Mouse (Mus musculus): Measurements from ENCODE around the gene Il3. TPM values are rescaled to one million over a fixed set of nuclear protein-coding genes. Genes with fewer than 3 reads are reported as not detected.

The Il3 gene
- total RNA-seq, 2 experiments from 2014 or later, result not detected

DNA sequence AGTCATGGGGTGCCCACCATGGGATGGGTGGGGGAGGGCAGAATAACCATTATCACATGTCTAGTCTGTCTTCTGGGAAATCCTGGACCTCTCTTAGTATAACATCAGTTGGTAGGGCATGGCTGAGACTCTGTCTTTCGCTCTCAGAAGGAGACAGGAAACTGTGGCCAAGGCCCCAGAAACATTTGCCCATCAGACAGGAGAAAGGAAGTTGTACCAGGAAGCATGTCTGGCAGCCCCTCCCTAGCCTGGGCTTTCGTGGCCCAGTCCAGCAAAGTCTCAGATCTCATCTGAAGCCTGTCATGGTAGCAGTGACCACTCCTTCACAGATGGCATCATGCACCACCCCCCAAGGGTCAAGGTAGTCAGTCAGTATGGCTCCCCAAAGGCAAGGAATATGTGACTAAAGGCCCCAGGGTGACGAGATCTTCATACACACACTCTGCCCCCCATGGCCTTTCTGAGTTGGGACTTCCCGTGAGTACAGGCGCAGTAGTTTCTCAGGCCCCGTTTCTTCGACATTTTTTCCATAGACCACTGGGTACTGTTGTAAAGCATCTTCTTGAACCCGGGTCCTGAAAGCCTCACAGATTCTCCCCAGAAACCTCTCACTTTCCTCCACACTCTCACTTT is 20.9 kb upstream of the Il3 start:
- intact Hi-C loops (cut with DNase I), result no loop called here
- no peak for DNase-seq

DNA sequence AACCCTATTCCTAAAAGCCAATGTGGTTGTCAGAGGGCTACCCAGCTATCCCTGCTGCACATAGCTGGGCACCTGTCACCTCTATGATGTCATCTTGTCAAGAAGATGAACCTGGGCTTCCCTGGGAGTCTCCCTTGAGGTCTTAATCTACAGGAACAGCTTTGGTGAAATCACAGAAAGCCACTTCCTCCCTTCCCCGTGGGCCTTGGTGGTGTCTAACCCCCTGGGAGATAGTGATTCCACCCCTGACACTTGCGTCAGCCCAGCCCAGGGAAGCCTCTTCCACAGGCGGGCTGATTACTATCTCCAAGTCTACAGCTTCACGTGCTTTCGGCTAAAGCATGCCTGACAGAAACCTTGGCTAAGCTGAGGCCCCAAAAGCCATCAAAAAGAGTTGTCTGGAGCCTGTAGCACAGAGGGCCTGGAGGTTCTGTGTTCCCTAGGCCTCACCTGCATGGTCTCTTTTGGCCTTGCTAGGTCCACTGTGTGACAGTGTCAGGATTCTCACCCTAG is 4.4 kb upstream of the Il3 start:
- intact Hi-C loops (cut with DNase I), result no loop called here
- DNase-seq, result no peak

DNA sequence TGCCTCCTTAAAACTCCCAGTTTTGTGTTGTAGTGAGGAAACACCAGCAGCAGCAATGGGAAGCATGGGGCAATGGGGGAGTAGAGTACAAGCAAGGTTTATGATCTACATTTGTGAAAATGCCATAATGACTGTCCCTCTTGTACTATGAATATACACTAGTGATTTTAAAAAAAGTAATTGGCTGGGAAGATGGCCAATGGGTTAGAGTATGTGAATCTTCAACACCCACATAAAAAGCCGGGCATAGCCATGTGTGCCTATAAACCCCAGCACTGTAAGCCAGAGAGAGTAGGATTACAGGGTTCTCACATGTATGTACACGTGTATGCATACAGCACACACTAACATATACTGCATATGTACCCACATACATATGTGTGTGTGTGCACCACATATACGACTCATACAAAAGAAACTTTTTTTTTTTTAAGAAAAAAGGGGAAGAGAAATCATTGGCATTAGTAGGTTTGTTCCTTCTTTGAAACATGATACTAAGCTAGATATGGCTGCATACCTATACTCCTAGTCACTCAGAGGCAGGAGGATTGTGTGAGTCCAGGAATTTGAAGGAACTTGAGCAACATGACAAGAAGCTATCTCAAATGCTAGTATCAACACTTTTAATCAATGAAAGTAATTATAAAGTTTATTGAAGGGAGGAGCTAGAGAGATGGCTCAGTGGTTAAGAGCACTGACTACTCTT is 2.3 kb upstream of the Il3 start:
- intact Hi-C loops (cut with DNase I), result no loop called here
- DNase-seq, result no peak

DNA sequence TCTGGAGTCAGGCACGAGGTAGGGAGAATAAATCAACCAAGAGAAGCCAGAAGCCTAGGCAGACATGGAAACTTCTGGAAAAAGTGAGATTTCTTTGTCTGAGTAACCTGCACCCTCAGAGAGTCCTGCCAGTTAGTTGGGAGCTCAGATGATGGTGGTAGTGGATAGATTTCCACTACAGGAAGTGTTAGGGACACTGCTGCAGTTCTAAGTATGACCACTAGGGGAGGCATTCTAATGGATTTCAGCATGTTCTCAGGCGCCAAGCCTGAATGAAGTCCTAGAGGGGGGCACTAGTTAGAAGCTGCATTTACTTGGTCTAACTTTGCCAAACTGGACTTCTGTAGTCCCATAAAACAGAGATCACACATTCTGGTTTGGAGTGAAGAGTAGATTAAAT is 2.5 kb downstream of the Il3 start:
- intact Hi-C loops (cut with DNase I), result loop anchor here (5.0 kb wide), 2 partner anchors 273 to 517 kb away; no protein-coding TSS in a partner anchor
- peak; percentile 50 to 77 for DNase-seq

DNA sequence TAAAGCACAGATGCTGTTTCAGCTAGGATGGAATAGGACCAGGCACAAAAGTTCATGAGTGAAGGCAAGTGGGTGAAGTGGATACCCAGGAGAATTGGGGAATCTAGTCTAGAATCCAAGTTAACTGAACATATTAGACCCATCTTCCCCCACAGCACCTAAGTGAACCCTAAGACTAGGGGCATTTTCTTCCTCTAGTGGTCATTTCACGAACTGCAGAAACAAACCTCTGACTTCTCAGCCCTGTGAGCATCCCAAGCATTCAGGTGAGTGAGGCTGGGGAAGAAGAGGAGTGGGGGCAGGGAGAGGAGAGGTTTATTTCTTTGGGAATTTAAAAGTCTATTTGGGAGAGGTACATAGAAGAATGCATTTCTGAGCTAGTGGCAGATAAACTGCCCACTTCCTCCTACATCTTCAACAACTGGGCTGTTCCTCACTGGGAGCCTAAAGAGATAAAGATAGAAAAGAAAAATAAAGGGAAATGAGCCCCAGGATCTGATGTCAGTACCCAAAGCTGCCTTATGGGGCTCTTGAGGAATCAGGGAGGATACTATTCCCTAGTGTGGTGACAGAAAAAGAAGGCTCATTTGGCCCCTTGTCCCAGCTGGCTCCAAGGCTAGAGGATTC is 3.6 kb downstream of the Il3 start:
- intact Hi-C loops (cut with DNase I), result loop anchor here (5.0 kb wide), 2 partner anchors 274 to 516 kb away; no protein-coding TSS in a partner anchor
- DNase-seq, result no peak

DNA sequence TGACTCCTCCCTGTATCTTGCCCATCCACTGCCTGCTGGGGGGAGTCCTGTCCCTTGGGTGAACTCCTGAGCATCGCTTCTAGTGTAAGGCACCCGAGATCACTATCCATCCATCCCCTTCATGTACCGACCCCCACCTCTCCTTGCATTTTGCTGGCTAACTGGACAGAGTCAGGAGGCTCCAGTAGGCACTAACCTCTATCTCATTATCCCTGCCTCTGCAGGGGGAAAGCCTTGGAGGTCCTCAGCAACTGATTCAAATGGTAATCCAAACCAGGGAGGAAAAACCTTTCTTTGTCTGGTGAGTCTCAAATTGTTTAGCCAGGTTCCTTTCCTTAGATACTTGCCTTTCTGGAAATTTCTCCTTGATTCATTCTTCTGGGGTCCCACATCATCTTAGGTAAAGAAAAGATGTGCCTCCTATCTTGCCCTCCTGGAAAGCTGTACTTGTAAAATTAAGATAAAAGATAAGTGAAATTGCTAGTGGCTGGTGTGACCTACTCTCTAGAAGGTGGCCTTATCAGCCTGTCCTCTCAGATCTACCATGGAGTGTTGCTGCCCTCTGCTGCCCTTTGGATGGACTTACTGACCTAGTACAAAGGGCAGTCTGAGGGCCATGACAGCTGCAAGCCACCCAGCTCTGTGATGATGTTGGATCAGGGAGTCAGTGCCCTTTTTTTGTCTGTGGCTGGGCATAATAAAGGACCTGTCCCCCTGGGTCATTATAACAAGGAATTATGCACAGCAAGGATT is 10.3 kb downstream of the Il3 start:
- intact Hi-C loops (cut with DNase I), result loop anchor here (1.0 to 5.0 kb wide), 4 partner anchors 111 to 324 kb away; no protein-coding TSS in a partner anchor
- DNase-seq, result peak; percentile 85 to 87

DNA sequence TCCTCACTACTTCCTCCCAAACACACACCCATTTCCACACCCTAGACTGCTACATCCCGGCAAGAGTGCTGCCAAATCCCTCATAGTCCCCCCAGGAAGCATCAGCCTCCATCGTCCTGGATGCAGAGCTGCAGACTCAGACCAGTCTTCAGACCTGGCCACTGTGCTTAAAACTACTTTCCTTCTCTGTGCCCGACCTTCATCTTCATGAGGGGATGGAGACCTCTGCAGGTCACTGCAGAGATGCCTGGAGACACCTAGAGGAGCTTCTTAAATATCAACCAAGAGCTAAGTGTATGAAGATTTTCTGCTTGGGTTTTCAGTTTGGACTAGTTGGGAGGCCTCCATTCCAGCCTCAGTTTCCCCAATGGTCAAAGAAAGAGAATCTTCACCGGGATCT is 13.0 kb downstream of the Il3 start:
- intact Hi-C loops (cut with DNase I), result loop anchor here (2.0 kb wide), 1 partner anchor 199 kb away; no protein-coding TSS in a partner anchor
- DNase-seq, result peak; percentile 35 to 36

DNA sequence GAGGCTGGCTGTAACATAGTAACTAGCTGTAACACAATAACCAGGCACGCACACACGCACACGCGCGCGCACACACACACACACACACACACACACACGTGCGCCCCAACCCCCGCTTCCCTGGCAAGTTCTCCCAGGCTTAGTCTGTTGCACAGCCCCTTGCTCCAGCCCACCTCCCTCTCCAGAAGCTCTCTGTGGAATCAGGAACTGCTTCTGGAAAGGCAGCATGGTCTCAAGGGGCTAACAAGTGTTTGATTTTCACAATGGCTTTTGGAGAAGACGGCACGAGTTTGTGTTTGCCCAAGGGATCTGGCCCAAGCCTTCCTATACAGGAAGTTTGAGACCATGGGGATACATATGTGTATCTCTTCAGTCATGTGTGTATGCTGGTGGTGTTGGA is 16.5 kb downstream of the Il3 start:
- no peak for DNase-seq
- intact Hi-C loops (cut with DNase I), result no loop called here

DNA sequence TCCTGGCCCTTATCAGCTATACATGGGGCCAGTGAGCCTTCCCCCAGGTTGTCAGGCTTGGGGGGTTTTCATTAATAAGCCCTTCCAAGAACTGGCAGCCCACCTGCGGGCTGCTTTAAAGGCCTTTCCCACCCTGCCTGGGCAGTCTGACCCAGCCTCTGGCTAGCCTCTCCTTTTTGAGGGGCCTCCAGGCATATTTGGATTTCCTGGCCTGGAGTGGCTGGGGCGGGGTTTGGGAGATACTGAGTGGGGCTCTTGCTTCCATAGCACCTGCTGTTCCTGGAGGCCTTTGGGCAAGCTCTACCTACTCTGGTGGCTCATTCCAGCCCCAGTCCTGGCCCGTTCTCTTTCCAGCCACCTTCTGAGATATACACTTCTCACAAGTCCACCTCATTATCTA is 17.3 kb downstream of the Il3 start:
- no peak for DNase-seq
- intact Hi-C loops (cut with DNase I), result no loop called here

DNA sequence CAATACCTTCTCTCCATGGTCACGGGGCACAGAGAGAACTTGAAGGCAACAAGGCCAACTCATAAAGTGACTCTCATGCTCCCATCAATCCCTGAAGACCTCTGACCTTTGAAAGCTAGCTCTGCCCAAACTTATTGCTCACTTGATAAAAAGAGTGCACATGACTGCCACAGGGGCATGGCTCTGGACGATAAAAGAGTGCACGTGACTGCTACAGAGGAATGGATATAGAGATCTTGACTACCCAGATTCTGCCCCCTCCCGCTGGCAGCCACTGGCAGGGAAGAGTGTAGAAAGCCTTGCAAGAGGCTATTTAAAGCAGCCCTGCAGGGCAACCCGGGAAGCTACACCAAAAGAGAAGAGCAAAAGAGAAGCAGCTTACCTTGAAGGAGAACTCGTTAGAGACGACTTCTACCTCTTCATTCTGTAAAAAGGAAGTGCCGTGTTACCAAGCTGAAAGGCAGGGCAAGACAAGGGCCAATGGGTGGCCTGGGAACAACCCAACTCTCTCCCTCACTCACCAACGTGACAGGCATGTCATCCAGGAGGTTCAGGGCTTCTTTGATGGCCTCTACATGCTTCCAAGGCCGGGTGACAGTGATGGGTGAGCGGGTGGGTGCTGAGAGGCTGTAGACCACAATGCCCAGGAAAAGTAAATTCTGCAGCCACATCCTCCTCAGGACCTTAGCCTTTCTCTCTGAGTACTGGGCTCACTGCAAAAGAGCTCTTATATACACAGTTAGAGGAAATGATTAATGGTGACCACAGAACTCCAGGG is 17.9 kb downstream of the Il3 start, which contains the start of gene Csf2:
TSS of gene Csf2 (minus strand) at position 728 of the 778 bp plus-strand sequence.
- intact Hi-C loops (cut with DNase I), result no loop called here
- DNase-seq, result no peak

DNA sequence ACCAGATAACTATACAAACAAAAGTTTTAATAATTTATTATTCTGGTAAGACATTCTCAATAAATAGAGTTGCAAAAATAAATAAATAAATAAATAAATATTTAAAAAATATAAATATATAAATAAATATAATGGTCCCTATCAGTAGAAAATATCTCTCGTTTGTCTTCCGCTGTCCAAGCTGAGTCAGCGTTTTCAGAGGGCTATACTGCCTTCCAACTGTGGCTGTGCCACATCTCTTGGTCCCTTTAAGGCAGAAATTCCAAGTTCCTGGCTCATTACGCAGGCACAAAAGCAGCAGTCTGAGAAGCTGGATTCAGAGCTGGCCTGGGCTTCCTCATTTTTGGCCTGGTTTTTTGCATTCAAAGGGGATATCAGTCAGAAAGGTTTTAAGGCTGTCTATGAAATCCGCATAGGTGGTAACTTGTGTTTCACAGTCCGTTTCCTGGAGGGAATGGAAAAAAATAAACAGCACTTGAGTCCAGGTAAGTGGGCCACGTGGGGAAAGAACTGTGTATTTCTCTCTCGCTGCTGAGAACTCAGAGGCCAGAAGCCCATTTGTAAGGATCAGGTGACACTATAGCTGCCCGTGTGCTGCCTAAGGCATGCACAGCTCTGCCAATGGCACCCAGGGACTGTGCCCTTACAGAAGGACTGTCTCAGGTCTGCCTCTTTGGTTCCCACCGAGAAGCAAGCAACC is 19.7 kb downstream of the Il3 start:
- DNase-seq, result no peak
- intact Hi-C loops (cut with DNase I), result no loop called here

DNA sequence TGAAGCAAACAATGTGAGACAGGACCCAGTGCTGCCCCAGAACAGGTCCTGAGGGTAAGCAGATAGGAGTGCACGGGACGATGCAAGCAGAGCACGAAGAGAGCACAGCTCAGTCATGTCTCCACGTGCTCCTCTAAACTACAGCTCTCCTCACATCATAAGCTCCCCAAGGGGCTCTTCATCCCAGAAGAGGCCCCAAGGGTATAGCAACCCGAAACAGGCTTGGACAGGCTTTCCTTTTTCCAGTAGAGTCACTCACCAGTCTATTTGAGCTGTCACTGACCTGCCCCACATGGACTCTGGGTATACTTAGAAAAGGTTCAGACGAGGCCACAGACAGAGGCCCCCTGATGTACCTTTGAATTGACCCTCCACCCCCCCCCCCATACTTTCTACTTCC is 22.6 kb downstream of the Il3 start:
- DNase-seq, result no peak
- intact Hi-C loops (cut with DNase I), result no loop called here

DNA sequence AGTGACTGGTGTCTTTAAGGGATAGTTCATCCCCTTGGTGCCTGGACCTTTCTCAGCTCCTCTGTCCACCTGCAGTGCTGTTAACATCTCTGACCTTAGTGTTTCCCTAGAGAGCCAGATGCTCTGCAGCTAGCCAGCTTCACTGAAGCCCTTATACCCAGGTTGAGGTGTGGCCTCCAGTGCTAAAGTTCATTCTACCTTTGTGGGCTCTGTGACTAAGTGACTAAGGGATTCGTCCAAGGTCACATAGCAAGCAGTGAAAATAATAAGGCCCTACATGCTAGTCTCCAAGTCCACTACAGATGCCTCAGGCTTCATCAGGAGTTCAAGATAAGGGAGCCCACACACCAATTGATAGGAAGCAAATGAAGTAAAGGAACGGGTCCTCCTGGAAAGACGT is 24.6 kb downstream of the Il3 start:
- intact Hi-C loops (cut with DNase I), result no loop called here
- no peak for DNase-seq

DNA sequence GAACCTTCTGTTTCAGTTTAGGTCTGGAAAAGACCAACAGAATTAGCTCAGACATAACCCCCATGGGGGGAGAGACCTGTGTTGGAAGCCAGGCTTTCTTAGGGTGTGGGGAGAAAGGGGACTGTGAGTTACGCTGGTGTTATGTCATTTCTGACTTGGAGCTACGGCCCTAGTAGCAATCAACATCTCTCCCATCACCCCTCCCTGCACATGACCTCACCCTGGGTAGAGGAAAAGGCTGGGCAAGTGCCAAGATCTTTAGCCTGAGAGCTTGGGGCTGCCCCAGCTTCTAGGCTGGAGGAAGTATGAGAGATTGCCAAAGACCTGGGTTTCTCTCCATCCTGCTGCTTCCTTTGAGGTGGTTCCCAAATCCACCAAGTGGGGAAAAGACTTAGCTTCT is 30.1 kb downstream of the Il3 start:
- intact Hi-C loops (cut with DNase I), result no loop called here
- peak; percentile 63 to 71 for DNase-seq

DNA sequence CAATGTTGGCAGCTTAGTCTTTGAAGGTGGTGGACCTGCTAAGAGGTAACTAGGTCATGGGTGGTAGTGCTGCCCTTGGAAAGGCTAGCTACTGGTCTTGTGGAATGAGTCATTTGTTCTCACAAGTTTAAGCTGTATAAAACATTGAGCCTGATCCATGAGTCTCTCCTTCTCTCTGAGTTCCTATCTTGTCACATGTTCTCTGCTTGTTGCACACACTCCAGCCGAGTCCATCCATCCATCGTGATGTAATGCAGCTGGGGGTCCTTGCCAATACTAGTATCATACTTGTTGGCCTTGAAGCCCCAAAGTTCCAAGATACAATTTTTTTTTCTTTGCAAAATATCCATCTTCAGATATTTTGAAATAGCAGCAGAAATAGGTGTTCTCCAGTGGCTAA is 39.6 kb downstream of the Il3 start:
- intact Hi-C loops (cut with DNase I), result no loop called here
- no peak for DNase-seq

DNA sequence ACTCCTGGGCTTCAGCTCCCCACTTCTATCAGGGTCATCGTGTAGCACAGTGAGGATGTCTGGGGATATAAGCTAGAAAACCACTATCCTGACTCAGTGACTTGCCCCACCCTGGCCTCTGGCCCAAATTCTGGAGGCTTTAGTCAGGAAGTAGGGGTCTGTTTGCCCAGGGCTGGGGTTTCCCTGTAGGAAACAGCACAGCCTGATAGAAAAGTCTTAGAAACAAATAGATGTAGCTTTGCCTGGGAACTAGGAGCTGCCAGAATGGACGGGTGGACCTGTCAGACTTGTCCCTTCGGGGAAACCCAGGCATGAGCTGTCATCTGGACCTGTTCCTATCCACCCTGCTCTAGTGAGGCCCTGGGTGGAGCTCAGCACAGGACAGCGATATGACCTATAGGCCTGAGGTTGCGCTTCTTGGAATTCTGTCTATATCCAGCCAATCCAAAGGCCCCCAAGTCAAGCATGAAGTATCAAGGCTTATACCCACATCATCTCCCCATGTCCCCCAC is 42.5 kb downstream of the Il3 start:
- intact Hi-C loops (cut with DNase I), result no loop called here
- DNase-seq, result peak in 1 of 2 experiments; percentile 25

DNA sequence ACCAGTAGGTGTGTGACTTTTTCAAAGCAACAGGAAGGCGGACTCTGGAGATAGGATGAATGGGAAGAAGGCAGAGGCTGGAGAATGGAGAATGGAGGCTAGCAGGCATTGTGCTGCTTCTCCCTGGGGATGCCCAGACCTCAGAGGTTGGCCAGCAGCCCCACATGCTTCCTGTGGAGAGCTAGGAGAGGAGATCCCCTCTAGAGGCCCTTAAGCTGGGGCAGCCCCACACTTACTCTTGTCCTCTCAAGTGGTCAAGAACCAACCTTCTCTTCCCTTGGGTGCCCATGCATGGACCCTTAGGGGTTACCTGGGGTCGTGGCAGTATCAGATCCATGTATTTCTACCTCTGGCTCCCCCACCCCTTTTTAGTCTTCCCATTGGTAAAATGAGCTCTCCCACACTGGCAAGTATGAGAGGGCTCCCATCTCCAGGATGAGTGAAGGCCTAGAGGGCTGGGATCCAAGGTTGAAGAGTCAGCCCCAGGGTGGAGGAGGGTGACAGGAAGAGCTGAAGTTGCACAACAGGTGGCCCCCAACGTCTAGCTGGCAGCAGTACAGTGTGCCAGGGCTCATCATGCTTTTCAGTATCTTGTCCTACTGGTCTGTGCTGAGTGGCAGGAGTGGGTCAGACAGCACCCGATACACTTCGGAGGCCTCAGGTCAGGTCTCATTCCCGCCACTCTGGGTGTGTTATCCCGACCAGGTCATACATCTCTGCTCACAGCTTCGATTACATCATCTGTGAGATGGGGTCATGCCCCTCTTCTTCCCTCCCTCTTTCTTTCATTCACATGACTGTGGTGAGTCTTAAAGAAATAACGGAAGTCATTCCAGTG is 43.2 kb downstream of the Il3 start:
- no peak for DNase-seq
- intact Hi-C loops (cut with DNase I), result no loop called here

Measured in heart, postnatal 10 days (tissue).